Mouse (Mus musculus): Measurements from ENCODE around the gene Kirrel2.

DNA sequence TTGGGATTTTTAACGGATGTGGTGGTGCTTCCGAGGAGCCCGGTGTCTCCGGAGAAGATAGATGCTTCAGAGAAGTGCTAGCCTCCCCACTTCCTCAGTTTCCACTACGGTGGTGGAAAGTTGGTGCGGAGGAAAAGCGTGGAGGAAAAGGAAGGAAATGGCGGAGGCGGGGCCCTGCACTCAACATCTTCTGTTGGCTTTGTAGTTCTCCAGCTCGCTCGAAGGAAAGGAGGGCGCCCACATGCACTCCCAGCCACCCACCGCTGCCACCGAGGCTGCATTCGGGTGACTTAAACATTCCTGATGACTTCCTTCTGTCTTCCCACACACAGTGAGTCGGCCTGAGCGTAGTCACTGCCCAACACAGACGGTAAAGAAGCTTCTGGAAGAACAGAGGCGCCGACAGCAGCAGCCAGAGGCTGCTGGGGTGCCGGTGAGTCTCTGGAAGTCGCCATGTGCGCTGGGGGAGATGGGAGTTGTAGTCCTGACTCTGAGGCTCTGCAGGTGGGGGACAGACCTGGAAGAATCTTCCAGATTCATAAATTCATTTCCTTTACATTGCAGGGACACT, 34.3 kb downstream of the Kirrel2 start:
- TF ChIP-seq CTCF (IDR thresholded peaks at IDR 0.05; ENCODE audit: borderline replicate concordance, control insufficient read depth, extremely low read depth, insufficient read depth, low read length, poor library complexity) (peak; percentile 35; the same call in 1 of the 2 replicates), POLR2A (IDR thresholded peaks at IDR 0.05; ENCODE audit: control insufficient read depth, extremely low read depth, insufficient read depth, low read length, poor library complexity) (peak; percentile 74)
